Mouse (Mus musculus) embryonic stem cell, embryonic (primary cell): Measurements from ENCODE around the gene Dnm3.

ENCODE experiments used
- CTCF ChIA-PET, 4 experiments: fragments of 300-600 bp in 2 of 4; fragments of 350-600 bp in 2 of 4; sonication (Branson Sonifier 250); formaldehyde crosslinking; loops; one replicate each; lab custom pipeline; 2022; ENCODE audit warnings: inconsistent platforms in 2 of 4; lab: Charles Lee
- POLR2A ChIA-PET, 4 experiments: fragments of 300-600 bp in 2 of 4; fragments of 350-600 bp in 2 of 4; sonication (Branson Sonifier 250); formaldehyde crosslinking; loops; one replicate each; lab custom pipeline; 2022; ENCODE audit warnings: antibody characterized with exemption in 4 of 4, inconsistent platforms in 1 of 4; lab: Charles Lee

Dnm3 gene

GRCm38 (mm10) chr1:162008208-162008607 lies 469.6 kb downstream of the Dnm3 start:
- CTCF ChIA-PET: interaction anchor here in 3 of 4 experiments (0.6 to 2.6 kb wide), 3 partner anchors 8 kb away, joined by 3 to 6 read pairs (median 3); no protein-coding TSS in a partner anchor

DNA sequence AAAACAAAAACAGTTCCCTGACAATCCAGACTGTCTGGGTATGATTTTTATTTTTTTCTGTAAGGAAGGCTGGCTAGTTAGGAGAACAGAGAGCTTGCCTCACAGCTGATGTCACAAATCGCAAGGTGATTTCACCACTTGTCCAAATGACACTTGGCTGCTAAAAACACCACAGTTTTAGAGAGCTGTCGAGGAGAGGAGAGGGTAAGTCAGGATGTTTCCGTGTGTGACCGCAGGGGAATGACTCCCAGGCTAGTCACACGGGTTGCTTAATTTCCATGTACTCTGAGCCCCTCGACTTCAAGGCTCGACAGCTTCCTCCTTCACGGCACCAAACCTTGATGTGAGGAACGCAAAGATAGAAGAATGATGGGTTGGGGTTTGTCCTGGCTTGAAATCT lies 471.7 kb downstream of the Dnm3 start:
- ChIA-PET POLR2A (no interaction called here), CTCF (no interaction called here)

More at GRCm38 (mm10) chr1:162008208-162008607, 469.6 kb downstream of the Dnm3 start:
- POLR2A ChIA-PET: interaction anchor here in 1 of 4 experiments (0.6 kb wide), 1 partner anchor 31 kb away, joined by 4 read pairs; no protein-coding TSS in a partner anchor

DNA sequence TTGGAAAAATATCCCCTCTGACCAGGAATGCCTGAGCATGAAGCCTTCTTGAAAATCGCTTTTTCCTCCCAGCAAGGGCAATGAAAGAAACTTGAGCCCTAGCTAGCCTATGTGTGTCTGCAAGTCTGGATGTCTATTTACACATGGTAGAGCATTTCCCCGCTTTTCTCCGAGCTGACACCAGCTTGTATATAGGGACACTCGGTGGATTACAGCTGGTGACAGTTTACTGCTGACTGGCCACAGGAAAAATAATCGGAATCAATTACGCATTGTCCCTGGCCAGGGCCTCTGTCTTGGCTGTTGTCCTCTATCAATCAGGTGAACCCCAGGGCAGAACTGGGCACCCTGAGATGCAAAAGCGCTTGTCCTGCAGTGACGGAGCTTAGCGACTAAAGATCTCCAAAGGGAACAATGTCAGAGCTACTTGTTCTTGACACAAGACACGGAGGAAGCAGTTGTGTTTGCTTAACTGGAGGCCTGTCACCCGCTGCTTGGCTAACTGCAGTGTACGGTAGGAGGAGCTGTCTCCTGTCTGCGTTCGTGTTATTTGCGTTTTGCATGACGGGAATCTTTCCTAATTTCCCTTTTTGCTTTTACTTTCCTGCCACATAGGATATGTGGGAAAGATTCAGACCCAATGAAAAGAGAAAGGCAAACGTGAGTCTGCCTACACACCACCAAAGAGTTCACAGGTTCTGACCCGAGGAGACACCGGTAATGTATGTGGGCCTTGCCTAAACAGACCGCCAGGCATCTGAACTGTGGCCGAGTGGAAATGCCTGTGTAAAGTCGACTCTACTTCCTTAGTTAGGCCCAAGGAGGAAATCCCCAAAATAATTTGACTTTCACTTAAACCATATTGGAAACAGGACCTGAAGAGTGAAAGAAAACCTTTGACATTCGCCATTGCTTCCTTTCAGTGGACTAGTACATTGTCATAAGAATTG lies 472.7 kb downstream of the Dnm3 start:
- ChIA-PET POLR2A (interaction anchor here in 1 of 4 experiments (0.6 kb wide), 1 partner anchor 199 kb away, joined by 3 read pairs; no protein-coding TSS in a partner anchor), CTCF (interaction anchor here in 1 of 4 experiments (1.5 kb wide), 1 partner anchor 309 kb away, joined by 6 read pairs; no protein-coding TSS in a partner anchor)

DNA sequence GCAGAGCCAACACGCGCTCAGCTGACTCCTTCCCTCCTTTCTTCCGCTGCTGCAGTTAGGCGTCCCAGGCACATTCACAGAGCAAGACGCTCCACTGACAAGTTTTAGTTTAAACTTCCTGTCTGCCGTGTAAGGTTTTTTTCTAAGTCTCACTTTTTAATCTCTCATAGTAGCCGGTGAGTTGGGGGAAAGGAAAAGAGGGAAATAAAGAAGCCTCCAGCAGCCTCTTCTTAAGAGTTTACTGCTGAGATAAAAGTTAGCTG lies 473.4 kb downstream of the Dnm3 start:
- ChIA-PET POLR2A (interaction anchor here in 1 of 4 experiments (0.6 kb wide), 1 partner anchor 198 kb away, joined by 3 read pairs; no protein-coding TSS in a partner anchor), CTCF (interaction anchor here in 1 of 4 experiments (1.5 kb wide), 1 partner anchor 309 kb away, joined by 6 read pairs; no protein-coding TSS in a partner anchor)

DNA sequence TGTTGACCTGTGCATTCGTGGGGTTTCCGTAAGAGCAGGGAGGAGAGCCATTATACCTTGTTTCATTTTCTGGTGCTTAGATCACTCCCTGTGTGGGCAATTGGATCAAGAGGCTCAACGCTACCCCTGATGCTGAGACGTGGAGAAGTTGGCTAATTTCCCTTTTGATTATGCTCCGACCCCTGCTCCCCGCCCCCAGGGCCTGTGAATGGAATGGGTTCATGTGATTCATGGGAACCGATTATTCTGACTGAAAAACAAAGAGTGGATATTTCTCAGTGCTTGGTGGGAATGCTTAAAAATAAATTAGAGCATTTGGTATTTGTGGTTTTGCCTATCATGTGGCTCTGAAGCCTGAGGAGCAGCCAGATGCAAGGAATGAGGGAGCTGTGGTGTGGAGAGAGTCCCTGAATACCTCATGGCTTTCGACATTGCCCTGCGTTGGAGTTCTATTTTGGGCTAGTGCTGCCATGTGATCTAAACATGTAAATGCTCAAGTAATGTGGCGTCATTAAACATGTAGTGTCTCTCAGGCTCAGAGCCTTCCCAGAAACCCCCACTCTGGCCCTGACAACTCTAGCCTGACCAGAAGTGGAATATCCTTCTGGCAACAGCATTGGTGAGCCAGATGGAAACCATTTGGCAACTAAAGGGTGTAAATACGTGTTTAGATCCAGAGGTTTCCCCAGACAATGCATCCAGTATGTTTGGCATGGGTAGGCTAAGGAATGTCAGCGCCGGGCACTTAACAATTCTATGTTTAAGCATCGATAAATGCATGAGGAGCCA lies 473.9 kb downstream of the Dnm3 start:
- ChIA-PET POLR2A (no interaction called here), CTCF (interaction anchor here in 1 of 4 experiments (1.5 kb wide), 1 partner anchor 310 kb away, joined by 6 read pairs; no protein-coding TSS in a partner anchor)

GRCm38 (mm10) chr1:162001328-162001727 lies 476.5 kb downstream of the Dnm3 start:
- POLR2A ChIA-PET: no interaction called here
- CTCF ChIA-PET: interaction anchor here in 1 of 4 experiments (3.0 kb wide), 1 partner anchor 312 kb away, joined by 32 read pairs; no protein-coding TSS in a partner anchor

- CTCF ChIA-PET: interaction anchor here (0.6 to 3.0 kb wide), 36 partner anchors 8 to 665 kb away, joined by 3 to 40 read pairs (median 4); partner anchors contain the start of gene Pigc (in 2 of the 4)
- POLR2A ChIA-PET: interaction anchor here (0.6 to 1.3 kb wide), 5 partner anchors 23 to 665 kb away, joined by 3 read pairs; partner anchors contain the start of gene Pigc (in 1 of the 4)
Observed at GRCm38 (mm10) chr1:161999882-162000371, 477.9 kb downstream of the Dnm3 start.

DNA sequence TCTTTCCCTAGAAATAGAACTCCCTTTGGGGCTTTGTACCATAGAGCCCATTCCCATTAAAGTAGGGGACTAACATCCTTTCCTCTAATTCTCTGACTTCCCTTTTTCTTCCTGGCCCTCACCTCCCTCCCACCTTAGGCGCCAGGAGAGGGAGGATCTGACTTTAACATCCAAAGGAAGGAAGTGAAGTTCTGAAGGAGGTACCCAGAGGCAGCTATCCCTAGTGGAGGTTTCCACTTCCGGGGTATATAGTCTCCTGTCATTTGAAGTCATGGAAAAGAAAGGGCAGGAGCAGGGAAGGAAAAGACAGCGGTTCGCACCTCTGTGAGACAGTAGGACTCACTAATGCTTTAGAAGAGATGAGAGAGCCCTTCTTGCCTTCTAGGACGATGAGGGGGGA lies 478.5 kb downstream of the Dnm3 start:
- POLR2A ChIA-PET: interaction anchor here in 3 of 4 experiments (0.6 to 1.3 kb wide), 4 partner anchors 30 to 666 kb away, joined by 3 read pairs; partner anchors contain the start of gene Pigc (in 1 of the 3)
- CTCF ChIA-PET: interaction anchor here (0.7 to 3.0 kb wide), 26 partner anchors 9 to 666 kb away, joined by 3 to 40 read pairs (median 4); partner anchors contain the start of gene Pigc (in 2 of the 4)

- CTCF ChIA-PET: interaction anchor here (1.3 to 3.0 kb wide), 7 partner anchors 8 to 667 kb away, joined by 4 to 40 read pairs (median 7); partner anchors contain the start of gene Pigc (in 1 of the 4)
- POLR2A ChIA-PET: interaction anchor here in 1 of 4 experiments (1.2 kb wide), 1 partner anchor 315 kb away, joined by 3 read pairs; no protein-coding TSS in a partner anchor
Observed at GRCm38 (mm10) chr1:161998781-161999180, 479.1 kb downstream of the Dnm3 start.

- POLR2A ChIA-PET: interaction anchor here in 1 of 4 experiments (0.6 kb wide), 1 partner anchor 19 kb away, joined by 3 read pairs; no protein-coding TSS in a partner anchor
- CTCF ChIA-PET: no interaction called here
Observed at GRCm38 (mm10) chr1:161992389-161992788, 485.4 kb downstream of the Dnm3 start.

DNA sequence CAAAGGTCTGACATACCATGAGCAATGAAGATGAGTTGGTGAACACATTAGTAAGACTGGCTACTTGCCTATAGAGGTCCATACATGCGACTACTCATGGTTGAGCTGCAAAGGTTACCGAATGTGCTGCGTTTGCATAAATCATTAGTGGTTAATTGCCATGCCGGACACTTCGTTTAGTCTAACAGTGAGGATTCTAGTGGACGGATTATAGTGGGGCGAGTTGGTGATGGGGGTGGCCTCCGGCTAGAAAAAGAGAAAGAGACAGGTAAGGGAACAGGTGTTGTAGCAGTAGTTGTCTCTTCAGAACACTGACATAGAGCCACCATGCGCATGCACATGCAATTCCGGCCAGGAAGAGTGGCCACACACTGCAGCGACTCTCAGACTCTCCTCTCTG lies 486.0 kb downstream of the Dnm3 start:
- POLR2A ChIA-PET: interaction anchor here in 1 of 4 experiments (0.6 kb wide), 1 partner anchor 18 kb away, joined by 3 read pairs; no protein-coding TSS in a partner anchor
- CTCF ChIA-PET: interaction anchor here in 1 of 4 experiments (0.6 kb wide), 1 partner anchor 225 kb away, joined by 3 read pairs; no protein-coding TSS in a partner anchor

GRCm38 (mm10) chr1:161990684-161991578 lies 486.9 kb downstream of the Dnm3 start:
- CTCF ChIA-PET: interaction anchor here in 2 of 4 experiments (0.6 to 1.7 kb wide), 3 partner anchors 9 to 224 kb away, joined by 3 to 6 read pairs (median 3); no protein-coding TSS in a partner anchor
- POLR2A ChIA-PET: no interaction called here

- ChIA-PET CTCF (no interaction called here), POLR2A (interaction anchor here in 1 of 4 experiments (0.6 kb wide), 1 partner anchor 88 kb away, joined by 4 read pairs; no protein-coding TSS in a partner anchor)
Observed at GRCm38 (mm10) chr1:161983979-161984566, 493.8 kb downstream of the Dnm3 start.

DNA sequence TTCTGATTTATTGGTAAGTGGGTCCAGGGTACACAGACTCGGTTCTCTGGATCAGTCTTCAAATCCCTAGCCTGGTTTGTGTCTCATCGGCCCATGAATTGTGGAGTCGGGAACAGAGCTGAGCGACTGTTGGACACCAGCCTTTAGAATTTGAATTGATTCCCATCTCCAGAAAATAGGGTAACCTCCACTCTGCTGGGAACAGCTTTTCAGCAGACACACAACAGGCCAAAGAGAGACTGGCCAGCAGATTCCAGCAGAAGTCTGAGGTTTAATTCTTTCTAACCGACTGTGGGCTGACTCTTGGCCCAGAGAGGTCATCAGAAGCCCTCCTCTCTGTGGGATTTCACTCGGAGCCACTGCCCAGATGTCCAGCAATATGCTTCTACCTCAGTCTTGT lies 494.4 kb downstream of the Dnm3 start:
- CTCF ChIA-PET: no interaction called here
- POLR2A ChIA-PET: no interaction called here

GRCm38 (mm10) chr1:161980626-161981298 lies 497.1 kb downstream of the Dnm3 start:
- ChIA-PET CTCF (interaction anchor here in 1 of 4 experiments (1.2 kb wide), 1 partner anchor 12 kb away, joined by 3 read pairs; the partner anchor contains the start of gene Pigc), POLR2A (interaction anchor here in 2 of 4 experiments (0.7 kb wide), 2 partner anchors 9 to 12 kb away, joined by 3 read pairs; partner anchors contain the start of gene Pigc (in 1 of the 2))

GRCm38 (mm10) chr1:161980046-161980445 lies 497.8 kb downstream of the Dnm3 start:
- ChIA-PET CTCF (interaction anchor here in 2 of 4 experiments (0.5 to 1.2 kb wide), 2 partner anchors 11 to 323 kb away, joined by 3 to 4 read pairs; partner anchors contain the start of gene Pigc (in 1 of the 2)), POLR2A (interaction anchor here in 1 of 4 experiments (0.7 to 0.8 kb wide), 2 partner anchors 9 to 17 kb away, joined by 3 read pairs; no protein-coding TSS in a partner anchor)
